Mouse (Mus musculus) adipocyte (in vitro differentiated cells): ENCODE measurements around the gene Gm7879.

Experiments
- DNase-seq: peaks from one replicate; pipeline ENCODE4 v3.0.0-alpha.2; 2016; ENCODE audit warnings: low spot score

Gene Gm7879

GRCm38 (mm10) chr5:43948748-43949275 is 35.9 kb downstream of the Gm7879 start:
- DNase-seq: peak; percentile 54

DNA sequence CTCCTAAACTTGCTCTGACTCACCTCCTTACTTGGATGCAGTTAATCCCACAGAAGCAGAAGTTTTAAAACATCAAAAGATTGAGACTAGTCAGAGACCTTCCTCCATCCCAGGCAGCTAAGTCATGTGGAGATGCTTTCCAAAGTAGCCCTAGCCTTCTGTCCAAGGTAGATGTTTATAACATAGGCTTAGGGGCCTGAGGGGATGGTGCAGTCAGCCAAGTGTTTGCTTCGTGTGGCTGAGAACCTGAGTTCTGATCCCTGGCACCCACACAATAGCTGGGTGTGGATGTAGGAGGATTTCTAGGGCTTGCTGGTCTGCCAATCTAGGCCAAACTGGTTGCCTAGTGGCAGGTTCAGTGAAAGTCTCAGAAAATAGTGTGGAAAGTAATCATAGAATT is 40.3 kb downstream of the Gm7879 start:
- DNase-seq: no peak

DNA sequence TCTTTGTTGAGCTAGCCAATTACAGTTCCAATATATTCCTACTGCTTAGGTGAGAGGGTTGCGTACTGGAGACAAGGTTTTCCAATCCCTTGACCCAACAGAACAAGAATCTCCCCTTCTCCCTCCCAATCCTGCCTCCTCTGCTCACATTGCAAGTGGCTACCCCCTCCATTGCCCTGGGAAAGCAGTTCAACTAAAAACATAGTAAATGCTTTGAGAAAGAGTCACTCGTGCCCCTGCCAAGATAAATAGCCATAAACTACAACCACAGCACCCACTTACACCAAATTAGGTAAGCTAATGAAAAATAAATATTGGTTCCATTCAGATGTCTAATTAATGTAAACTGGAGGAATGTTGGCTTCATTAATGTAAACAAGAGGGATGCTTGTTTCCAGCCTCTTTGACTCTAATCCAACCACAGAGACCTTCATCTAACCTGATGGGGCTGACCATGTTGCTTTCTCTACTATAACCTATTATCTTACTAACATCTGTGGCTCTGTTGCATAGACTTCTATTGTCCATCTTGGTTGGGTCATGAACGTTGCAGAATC is 47.0 kb downstream of the Gm7879 start:
- no peak for DNase-seq

- DNase-seq: no peak
Measured at GRCm38 (mm10) chr5:43961056-43961455, 48.1 kb downstream of the Gm7879 start.
